Mouse (Mus musculus) retina, adult 2 months (tissue): ENCODE data around the gene Cntnap5a.
"Not testable (repeated sequence)": the region's sequence is repeated elsewhere in the genome, so short reads cannot be mapped to it uniquely, and the experiment has no call there.

Experiments used
- DNase-seq: peaks from one replicate; pipeline ENCODE4 v3.0.0-alpha.2; 2012; ENCODE audit warnings: low read depth, low spot score

The Cntnap5a gene

DNA sequence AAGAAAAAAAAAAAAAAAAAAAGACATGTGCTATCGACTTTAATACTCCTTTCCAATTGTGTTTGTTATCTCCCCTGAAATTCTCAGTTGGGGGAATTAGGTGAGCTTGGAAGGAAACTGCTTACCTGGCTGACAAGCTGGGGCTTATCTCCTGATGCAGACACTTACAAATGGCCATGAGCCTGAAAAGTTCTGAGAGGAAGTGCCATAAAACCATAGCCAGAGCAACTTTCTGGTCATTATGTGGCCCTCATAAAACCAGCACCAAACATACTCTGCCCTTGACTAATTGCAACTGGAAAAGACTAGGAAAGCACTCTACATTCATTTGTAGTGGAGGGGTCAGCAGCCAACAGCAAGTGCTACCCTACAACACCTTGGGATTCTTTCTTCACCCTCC, 359.5 kb downstream of the Cntnap5a start:
- no peak for DNase-seq

DNA sequence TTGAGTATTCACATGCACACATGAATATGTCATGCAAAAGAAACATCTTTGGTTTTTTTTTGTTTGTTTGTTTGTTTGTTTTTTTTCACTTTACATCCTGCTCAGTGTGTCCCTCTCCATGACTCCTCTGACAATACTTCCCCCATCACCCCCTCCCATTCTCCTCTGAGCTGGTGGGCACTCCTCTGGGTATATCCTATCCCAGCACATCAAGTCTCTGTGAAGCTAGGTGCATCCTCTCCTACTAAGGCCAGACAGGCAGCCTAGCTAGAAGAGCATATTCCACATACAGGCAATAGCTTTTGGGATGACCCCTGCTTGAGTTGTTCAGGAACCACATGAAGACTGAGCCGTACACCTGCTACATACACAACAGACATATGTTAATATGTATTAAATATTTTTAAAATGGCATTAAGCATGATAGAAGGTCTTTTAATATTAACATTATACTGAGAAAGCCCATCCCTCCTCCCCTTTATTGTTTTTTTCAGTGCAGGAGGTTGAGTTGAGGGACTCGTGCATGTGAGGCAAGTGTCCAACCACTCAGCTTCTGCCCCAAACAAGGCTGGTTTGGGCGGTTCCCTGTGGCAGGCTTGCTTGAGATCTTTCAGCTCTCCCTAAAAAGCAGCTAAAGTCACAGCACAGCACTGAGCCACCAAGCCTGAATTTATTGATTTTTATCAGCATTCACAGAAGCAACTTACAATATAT, 422.6 kb downstream of the Cntnap5a start:
- DNase-seq: no peak

DNA sequence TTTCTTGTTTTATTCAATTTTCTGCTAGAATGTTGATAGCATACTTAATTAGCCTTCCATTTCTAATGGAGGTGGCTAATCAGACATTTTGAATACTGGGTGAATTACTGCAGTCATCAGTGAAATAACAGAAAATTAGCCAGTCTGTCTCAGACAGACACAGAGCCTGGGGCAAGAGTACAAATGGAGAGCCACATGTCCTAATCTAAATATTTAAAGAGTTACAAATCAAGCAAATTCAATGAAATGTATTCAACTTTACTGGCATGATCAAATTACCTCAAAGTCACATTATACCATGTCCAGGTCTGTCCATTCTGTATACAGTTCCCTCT, 423.1 kb downstream of the Cntnap5a start:
- DNase-seq: no peak

DNA sequence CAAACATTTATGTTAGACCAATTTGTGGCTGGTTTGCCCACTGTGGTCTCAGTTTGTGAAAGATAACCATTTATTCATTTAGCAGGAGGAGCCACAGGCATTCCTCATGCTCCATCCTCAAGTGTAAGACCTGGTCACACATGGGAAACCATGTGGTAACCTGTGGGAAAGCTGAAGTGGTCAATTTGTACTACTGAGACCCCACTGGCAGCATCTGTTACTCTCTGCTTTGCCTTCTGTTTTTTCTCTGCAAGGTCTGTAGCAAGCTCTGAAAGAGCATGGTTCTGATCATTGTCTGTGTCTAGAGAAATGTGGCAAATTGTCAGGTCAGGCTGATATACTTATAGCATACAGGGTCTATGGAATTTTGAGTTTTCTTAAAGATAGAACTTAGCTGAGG, 423.8 kb downstream of the Cntnap5a start:
- DNase-seq: no peak

DNA sequence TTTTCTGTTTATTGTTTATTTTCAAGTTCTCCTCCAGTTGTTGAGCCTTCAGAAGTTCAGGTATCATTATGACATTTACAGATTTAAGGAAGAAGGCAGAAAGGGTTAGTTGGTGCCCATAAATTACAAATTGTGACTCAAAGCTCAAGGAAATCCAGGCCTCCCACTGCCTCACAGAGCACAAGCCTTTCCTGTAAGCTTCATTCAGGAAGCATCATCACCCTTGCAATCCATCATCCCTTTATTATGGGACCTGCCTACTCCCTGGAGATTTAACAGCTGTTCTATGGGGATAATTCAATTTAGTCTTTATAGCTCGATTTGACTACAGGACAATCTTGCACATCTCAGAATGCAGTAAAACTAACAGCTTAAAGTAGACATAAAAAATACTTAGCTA, 441.2 kb downstream of the Cntnap5a start:
- DNase-seq: no peak

DNA sequence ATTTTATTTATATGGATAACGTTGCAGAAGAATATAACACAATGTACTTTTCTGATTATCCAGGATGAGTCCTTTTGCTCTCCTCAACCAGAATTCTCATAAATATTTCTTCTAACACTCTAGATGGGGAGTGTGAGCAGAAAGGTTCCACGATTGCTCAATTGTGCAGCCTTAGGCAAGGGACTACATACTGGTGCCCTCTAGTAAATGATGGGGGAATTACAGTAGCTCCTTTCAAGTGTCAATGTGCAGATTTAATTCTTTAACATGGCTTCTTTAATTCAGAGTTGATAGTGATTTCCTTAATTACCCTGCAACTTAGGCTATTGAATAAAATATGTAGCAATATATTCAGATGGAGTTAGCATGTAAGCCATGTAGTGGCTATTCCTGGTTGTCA, 442.5 kb downstream of the Cntnap5a start:
- no peak for DNase-seq

DNA sequence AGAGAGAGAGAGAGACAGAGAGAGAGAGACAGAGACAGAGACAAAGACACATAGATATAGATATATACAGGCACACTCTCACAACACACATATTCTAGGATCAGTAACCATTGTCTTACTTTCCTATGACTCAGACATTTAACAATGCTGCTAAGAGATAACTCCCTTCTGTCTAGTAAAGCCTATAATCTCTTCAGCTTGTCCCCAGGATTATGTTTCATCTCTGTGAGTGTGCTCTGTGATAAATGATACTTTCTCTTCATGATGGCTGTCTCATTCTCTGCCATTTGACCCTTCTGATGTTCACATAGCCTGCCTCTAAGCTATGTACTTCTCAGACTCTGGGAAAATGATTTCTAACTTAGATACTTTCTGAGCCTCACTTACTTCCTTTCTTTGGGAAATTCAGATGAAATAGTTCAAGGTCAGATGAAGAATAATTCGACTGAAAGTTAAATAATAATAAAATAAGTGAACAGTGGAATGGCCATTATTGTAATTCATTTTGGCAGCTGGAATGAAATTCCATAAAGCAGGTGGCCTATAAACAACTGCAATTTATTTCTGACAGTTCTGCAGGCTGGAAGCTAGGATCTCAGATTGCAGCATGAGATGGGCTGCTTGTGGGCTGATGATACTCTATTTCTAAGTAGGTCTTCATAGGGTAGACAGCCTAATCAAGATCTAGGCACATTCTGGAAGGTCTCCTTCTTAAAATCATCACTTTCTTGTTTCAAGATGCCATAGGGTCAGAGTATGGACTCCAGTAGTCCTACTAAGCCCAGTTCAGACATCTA, 444.1 kb downstream of the Cntnap5a start:
- no peak for DNase-seq

DNA sequence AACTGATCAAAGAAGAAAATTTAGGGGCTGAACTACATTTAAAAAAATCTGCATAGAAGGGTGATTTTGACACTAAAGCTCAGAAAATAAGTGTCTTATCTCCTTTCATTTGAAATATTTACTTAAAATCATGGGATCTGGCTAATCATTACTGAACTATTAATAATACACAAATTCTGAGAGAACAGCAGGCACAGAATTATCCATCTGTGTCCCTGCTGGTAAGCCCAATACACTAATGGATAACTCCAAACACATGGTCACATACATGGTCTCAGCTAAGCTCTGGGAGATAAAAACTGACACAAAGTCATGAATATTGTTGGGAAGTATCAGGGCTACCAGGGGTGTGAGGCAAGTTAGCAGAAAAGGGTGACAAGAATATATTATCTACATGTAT, 447.9 kb downstream of the Cntnap5a start:
- DNase-seq: no peak

DNA sequence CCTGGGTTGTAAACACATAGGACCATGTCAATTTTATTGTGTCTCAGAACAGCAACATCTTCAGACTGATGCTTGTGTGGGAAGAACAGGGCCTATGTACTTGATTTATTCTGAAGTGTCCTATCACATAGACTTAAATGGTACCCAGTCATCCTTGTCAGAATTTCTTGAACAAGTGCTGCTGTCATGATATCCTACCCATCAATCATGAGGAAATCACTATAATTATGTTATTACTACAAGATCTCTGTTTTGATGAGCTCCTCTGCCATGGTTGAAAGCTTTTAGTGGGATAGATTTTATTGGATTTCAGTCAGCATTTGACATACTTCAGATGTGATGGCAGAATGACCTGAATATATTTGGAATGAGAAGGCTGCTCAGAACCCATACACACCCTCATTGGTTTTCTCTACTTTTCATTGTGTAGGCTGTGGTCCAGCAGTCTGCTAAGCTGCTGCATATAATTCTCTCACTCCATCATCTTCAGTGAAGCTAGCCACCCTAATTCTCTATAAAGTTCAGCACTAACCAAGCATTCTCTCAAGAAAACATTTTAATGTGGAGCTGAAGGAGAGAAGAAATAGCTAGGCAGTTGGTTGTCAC, 465.3 kb downstream of the Cntnap5a start:
- no peak for DNase-seq

DNA sequence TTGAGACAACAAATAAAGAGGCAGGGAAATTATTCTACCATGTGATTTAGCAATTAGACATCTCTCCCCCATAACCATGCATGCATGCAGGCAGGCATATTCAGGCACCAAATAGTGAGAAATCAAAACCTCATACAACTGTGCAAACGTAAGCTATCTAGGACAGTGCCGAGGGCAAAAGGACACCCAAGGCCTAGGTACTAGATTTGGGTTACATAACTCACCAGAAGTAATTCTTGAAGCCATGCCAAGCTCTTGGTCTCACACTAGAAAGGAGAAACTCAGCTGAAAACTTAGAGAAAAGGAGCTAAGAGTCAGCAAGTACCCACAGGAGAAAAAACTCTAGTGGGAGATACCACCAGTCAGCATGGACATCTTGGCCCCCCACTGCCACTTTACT, 499.9 kb downstream of the Cntnap5a start:
- no peak for DNase-seq

DNA sequence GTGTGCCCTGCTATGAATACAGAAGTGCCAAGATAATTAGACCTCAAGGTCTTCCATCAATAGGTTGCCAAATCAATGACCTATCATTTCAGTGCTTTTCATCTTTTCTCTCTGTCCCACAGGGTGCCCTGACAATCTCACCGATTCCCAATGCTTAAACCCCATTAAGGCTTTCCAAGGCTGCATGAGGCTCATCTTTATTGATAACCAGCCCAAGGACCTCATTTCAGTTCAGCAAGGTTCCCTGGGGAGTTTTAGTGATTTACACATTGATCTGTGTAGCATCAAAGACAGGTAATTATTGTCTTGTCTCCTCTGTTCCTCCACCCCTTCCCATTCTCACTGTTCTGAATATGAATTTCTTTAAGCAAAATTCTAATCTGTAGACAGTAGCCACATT, 503.6 kb downstream of the Cntnap5a start:
- DNase-seq: not testable (repeated sequence)

DNA sequence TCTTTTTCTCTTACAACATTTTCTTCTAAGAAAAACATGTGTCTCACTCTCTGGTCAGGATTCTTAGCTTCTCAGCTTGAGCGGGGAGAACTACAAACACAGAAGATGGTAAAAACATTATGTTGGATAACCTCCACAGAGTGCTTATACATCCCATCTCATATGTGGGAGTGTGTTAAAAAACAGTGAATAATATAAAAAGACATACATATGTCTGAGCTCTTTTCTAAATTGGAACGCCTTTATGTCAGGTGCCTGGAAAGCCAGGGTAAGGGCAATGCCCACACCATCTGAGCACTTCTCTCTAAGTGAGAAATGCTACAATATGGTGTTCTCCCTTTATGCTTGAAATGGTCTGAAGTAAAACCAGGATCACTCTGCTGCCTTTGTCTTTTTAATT, 507.7 kb downstream of the Cntnap5a start:
- no peak for DNase-seq

DNA sequence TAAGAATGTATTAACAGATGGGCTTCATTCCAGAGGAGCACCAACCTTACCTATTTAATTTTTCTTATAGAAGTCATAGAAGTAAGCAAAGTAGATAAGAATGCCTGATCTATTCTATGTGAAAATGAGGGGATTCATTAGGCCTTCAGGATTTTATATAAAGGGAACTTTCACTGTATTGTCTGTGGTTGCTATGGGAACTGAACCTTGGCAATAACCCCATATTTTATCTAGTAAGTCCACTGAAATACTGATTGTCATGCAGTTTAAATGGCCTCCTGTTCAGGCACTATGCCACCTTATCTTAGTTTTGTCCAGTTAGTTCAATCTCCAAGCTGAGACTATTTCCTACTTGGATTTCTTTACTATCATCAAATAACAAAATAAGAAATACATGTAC, 532.3 kb downstream of the Cntnap5a start:
- DNase-seq: no peak

DNA sequence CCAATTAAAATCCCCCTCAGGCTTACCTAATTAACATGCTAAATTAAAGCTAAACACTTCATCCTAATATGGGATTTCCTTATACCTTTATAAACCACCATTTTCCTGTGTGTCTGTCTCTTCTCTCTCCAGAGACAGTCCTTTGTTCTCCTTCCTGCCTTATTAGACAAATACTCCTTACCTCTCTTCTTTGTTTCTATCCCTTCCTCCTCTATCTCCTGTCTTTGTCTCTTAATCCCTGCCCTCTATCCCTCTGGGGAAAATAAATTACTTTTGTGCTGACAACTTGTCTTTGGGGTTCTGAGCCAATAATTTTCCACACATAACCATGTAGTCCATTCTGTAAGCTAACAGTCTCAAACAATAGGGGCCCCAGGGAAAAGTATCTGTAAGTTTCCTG, 556.0 kb downstream of the Cntnap5a start:
- DNase-seq: no peak

DNA sequence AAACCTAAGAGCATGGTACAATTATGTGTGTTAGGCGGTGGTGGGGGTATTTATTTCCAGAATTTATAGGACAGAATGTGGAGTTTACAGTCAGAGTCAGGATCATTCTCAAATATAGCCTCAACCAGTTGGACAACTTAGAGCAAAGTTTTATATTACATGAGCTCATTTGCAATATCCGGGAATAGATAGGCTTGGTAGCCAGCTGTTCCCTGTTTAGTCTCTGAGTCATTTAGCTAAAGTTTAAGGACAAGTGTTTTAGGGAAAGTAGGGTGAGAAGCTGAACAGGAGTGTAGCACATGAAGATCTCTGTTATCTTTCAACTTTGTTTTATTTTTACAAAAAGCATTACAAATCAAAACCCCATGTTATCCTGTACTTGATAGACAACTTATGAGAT, 559.3 kb downstream of the Cntnap5a start:
- no peak for DNase-seq

DNA sequence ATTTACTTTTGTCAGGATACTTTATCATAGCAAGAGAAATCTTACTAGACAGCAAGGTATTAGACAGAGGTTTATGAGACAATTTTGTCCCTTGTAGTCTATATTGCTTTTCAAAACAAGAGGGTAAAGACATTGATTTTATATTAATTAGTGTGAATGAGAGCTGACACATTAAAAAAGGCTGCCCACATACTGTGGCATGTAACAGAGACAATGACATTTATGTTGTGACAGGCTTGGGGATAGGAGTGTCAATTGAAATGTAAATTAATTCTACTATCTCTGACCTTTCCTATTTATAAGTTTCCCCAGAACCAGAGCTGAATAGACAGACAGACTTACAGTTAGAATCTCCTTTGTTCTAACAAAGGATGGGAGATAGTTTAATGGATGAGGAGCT, 596.6 kb downstream of the Cntnap5a start:
- DNase-seq: no peak

DNA sequence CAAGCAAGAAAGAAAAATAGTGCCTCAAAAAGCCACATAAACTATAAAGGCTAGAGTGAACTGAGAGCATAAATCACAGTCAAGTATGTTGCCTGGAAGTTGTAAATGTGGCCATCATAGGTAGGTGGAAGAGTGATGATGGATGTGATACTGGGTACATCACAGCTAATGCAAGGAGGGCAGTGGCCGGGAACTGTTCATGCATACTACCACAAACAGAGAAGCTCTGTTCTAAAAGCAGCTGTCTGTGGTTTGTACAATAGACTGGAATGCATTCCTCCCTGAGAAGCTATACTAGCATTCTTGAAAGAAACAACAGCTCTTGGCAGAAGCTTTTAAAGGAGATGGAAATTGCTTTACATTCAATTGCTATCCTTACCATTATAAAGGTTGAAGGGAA, 599.4 kb downstream of the Cntnap5a start:
- DNase-seq: no peak

DNA sequence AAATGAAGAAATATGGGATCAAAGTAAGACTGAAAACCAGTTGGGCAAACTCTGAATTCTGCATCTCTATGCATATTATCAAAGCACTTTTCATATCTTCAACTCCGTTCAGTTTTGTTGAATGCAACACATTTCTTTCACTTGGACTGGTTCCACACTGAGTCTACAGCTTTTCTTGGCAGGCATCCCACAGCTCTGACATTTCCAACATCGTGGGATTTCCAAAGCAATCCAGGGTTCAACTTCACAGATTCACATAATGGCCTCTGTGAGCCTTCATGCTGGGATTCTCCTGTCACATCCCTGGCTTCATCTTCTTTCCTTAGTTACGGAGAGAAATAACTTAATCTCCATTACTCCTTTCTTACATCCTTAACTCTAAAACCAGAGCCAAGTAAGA, 622.0 kb downstream of the Cntnap5a start:
- no peak for DNase-seq

DNA sequence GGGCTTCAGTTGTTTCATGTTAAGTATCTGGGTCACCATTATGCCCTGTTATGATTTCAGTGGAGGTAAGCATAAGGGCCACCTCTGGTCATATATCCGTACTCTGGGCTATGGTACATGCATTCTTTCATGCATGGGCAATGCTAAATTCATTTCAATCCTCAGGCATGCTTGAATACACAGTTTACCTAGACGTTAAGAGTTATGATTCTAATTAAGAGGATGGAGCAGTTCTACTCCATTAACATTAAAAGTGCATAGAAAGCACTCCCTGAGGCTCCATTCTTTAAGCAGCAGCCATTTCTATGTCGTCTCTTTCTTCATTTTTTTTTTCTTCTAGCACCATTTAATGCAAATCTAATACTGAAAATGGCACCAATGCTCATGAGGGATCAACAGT, 627.0 kb downstream of the Cntnap5a start:
- no peak for DNase-seq

DNA sequence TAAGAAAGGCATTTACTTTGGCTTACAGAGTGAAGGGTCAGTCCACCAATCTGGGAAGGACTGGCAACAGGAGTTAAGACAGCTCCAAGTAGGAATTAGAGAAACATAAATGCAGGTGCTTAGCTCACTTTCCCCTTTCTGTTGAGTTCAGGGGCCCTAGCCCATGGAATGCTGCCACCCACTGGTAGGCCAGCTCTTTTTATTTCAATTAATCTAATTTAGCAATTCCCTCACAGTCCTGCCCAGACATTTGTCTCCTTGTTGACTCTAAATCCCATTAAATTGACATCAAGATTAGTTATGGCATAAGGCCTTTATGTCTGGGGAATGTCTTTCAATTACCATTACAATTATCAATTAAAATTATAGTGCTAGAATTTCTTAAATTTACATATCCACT, 628.7 kb downstream of the Cntnap5a start:
- no peak for DNase-seq

DNA sequence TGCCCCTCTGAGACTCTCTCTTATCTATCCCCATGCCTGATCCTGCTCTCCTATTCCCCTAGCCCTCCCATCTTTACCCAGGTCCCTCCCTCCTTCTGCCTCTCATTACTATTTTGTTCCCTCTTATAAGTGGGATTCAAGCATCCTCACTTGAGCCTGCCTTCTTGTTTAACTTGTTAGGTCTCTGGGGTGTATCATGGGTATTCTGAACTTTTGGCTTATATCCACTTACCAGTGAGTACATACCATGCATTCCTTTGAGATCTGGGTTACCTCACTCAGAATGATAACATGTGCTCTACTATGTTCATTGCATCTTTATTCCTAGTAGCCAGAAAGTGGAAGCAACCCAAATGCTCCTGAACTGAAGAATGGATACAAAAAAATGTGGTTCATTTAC, 639.9 kb downstream of the Cntnap5a start:
- no peak for DNase-seq

DNA sequence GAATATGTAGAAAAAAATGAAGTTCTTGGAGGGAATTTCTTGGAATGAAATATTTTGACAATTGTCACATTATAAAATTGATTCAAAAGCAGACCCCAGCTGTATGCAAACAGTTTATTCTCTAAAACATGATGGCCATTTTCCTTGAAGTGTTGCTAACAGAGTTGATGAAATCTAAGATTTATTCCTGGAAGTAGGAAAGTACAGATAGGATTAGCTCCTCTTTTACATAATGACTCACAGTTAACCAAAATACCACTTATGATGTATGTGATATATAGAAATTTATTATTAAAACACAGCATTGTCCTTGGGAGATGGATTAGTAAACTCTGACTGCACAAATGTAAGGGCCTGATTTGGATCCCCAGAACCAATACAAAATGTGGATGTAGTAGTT, 669.1 kb downstream of the Cntnap5a start:
- DNase-seq: no peak

DNA sequence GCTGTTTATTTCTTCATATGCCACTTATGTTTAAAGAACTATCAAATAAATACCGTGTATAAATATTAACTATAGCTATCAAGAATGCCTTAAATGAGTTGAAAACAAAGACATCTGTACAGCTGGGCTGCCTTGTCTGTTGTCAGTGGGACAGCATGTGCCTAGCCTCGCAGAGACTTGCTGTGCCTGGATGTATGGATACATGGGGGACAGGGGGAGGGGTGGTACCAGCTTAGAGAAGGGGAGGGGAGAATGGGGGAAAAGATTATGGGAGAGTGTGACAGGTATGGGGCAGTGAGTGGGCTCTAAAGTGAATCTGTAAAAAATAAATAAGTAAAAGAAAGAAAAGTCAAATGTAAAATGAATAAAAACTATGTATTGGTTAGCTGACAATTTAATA, 681.0 kb downstream of the Cntnap5a start:
- no peak for DNase-seq
